Mouse (Mus musculus): ENCODE data around the gene Hectd1.

DNA sequence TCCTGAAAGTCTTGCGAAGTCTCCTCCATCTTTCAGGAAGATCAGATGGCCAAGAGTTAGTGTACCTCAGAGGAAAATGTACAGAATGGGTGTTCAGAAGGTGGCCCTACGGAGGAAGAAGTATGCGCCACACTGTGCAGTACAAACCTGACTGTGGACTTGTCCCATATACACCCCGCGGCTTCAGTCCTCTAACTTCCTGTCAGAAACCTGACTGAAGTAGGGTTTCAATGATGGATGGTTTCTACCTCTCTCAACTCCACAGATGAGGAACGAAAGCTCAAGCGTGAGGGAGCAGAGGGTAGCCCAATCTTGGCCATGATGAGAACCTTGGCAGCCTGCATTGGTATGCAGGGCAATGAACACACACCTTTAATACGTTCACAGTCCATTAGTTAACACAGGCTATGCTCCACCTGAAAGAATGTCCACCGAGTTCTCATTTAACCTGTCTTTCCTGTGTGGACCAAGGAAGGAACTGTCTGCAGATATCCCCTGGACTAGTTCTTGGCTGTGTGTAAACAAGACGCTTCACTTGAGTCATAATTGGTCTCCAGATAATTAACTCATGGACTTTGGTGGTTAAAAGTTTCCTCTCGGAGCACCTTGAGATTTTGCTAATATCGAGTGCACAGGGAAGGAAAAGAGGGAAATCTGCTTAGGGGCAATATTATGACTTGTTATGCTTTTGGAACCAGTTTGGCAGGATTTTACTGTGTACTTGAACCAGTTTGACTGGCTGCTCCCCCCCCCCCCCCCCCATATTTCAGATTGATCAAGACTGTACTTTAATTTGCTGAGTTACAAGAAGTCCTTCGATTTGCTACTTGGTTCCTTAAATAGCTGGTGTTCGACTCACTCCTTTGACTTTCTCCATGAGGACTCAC is 34.0 kb upstream of the Hectd1 start:
- TF ChIP-seq CTCF (IDR thresholded peaks at IDR 0.05; ENCODE audit: extremely low read depth, insufficient read depth, insufficient read length, insufficient replicate concordance) (no peak), POLR2A (IDR thresholded peaks at IDR 0.05; ENCODE audit: low read depth, low read length) (no peak)

Data from spleen, adult 2 months (tissue).